Mouse (Mus musculus) kidney, postnatal 4 days (tissue): ENCODE measurements around the gene Crygn.

Source experiments
- DNase-seq, 2 experiments: peaks; one replicate each; pipeline ENCODE4 v3.0.0; 2021; ENCODE audit warnings: mixed read lengths in 2 of 2

Crygn gene

GRCm38 (mm10) chr5:24743956-24744355 lies 13.9 kb downstream of the Crygn start:
- no peak for DNase-seq

GRCm38 (mm10) chr5:24741172-24741885 lies 16.5 kb downstream of the Crygn start:
- DNase-seq = peak; percentile 49 to 60

DNA sequence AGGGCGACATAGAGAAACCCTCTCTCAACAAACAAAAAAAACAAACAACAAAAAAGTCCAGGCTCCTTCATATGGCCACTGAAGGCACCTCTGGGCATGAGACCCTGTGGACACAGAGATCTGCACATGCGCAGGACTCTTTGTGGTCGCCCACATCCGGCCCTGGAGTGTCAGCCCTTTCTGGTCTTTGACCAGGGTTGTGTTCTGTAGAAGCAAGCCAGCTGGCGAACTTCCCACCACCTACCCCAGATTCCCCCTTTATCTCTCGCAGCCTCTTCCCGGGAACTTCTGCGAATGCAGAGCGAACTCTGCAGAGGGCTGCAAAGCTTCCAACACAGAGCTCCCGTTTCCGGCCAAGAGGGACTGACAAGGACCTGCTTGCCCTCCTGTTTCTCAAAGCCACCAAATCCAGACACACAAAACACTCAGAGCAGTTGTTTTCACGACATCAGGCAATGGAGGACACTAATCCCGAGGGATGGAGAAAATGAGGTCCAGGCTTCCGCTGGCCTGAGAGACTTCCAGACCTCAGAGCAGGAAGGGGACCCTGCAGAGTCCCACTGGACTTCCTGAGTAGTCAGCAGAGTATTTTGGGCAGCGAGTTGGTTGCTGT lies 18.6 kb downstream of the Crygn start:
- DNase-seq = peak; percentile 81 to 88

DNA sequence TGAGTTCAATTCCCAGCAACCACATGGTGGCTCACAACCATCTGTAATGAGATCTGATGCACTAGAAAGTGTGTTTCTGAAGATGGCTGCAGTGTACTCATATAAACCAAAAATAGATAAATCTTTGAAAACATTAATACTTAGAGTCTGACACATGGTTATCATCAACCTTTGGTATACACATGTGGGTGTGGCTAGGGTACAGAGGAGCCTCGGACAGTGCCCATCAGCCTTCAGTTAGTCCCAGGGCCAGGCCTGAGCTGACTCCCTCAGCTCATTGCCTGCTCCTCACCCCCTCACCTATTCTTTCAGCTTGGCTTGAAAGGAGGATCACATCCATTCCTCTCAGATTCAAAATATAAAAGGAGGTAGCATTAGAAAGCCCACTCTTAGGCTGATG lies 19.3 kb downstream of the Crygn start:
- DNase-seq = no peak

DNA sequence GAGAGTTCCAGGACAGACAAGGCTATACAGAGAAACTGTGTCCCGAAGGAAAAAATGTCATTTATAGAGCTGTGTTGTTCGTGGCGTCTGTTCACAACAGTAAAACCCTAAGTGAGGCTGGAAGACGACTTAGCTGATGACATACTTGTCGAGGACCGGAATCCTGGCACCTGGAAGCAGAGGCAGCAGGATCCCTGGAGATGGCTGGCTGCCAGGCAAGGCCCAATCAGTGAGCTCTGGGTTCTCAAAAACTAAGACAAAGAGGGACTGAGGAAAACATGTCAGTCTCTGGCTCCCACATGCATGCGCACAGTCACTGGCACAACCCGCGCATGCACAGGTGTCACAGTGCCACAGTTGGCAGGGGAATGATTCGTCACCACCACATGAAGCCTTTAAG lies 20.2 kb downstream of the Crygn start:
- no peak for DNase-seq

- peak; percentile 49 to 56 for DNase-seq
Measured at GRCm38 (mm10) chr5:24733771-24734426, 23.9 kb downstream of the Crygn start.

- peak; percentile 83 to 91 for DNase-seq
Measured at GRCm38 (mm10) chr5:24733134-24733533, 24.7 kb downstream of the Crygn start.

DNA sequence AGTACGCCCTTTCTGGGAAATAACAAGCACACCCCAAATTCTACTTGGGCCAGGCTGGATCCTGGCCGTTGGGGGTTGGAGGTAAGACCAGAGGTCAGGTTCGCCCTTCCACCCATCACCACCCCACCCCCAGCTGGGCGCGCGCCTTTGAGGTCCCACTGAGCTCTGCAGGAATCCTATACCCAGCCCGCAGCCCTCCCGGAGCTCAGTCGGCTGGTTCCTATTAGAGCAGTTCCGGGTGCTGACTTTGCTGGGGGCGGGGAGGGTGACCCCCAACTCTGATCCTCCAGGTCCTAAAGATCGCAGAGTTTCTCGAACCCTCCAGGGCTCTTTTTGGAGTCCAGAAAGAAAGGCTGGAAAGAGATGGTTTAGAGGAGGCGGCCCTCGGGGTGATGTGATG lies 26.8 kb downstream of the Crygn start:
- DNase-seq = peak; percentile 69 to 82

- DNase-seq = peak; percentile 81 to 83
Measured at GRCm38 (mm10) chr5:24730488-24730871, 27.3 kb downstream of the Crygn start, which contains the start of gene Wdr86. Gene Wdr86, minus strand, starts transcription at chr5:24730727.

GRCm38 (mm10) chr5:24729797-24730487 lies 27.9 kb downstream of the Crygn start:
- DNase-seq = peak; percentile 59 to 71

DNA sequence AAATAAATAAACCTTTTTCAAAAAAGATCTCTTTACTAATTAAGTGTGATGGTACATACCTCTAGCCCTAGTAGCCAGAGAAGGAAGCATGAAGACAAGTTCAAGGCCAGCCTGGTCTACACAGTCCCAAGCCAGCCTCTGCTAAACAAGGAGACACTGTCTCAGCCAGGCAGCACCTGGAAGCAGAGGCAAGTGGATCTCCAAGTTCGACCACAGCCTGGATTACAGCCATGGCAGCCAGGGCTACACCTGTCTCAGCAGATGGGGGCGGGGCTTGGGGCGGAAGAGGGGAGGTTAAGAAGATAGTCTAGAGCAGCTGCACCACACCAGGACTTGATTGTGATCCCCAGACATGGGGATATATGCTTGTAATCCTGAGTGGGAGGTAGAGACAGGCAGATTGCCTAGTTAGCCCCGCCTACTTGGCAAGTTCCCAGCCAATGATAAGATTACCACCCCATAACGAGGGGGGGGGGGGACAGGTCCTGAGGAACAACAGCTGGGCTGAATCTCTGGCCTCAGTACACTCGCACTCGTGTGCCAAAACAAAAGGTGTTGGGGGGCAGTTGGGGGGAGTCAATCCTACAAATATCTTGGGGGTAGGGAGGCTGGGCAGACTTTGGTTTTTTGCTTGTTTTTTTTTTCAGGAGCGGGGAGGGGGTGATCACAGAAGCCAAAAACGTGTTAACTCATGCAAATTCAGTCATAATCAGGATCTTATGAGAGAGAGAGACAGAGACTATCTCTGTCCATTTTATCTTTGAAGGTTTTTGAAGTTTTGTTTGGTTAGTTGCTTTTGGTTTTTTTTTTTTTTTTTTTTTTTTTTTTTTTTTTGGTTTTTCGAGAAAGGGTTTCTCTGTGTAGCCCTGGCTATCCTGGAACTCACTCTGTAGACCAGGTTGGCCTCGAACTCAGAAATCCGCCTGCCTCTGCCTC lies 30.6 kb downstream of the Crygn start:
- peak; percentile 85 to 89 for DNase-seq

- no peak for DNase-seq
Measured at GRCm38 (mm10) chr5:24725897-24726296, 31.9 kb downstream of the Crygn start.

DNA sequence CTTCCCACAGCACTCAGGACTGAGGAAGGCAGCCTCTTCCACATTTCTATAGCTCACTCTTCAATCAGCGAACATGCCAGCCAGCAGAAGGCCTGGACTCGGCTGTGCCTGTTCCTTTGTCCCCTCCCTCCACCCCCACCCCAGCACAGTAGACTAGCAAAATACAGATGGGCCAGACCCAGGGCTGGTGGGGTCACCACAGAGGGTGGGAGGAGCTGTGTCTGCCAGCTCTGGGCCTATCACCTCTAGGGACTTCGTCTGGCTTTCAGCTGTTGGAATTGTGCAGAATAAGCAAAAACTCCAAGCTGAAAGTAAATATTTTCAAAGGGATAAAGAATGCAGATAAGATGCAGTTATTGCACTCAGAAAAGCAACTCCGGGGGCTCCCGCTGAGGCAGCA lies 33.0 kb downstream of the Crygn start:
- DNase-seq = peak; percentile 51 to 69

GRCm38 (mm10) chr5:24724270-24724634 lies 33.6 kb downstream of the Crygn start:
- no peak for DNase-seq

GRCm38 (mm10) chr5:24723527-24724269 lies 34.1 kb downstream of the Crygn start:
- no peak for DNase-seq

DNA sequence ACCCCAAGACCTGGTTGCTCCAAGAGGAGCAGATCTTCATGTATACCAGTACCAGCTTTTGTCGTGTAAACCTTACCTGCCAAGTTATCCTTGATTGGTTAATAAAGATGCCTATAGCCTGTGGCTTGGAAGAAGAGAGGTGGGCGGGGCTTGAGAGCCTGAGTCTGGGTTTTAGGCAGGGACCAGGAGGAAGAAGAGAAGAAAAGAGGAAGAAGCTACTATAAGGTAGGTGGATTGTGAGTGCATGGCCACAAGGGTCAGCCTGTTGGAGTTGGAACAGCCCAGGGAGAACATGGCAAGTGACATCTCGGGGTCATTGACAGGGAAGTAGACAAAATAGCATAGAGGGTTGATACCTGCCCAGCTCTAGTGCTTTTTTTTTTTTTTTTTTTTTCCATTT lies 38.0 kb downstream of the Crygn start:
- DNase-seq = no peak

DNA sequence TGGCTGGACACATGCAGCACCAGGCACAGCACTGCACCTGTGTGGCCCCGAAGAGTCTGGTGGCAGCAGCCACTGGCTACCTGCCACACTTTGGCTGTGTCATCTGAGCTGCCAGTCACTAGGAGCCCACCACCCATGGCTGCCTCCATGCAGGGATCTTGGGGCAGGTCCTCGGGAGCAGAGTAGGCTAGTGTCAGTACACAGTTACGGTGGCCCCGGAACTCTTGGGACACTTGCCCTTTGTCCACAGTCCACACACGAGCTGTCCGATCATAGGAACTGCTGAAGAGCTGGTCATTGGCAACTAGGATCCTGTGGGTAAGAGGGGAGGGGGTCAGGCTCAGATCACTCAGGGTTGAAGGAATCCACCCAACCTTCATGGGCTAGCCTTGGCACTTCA lies 39.7 kb downstream of the Crygn start:
- no peak for DNase-seq

DNA sequence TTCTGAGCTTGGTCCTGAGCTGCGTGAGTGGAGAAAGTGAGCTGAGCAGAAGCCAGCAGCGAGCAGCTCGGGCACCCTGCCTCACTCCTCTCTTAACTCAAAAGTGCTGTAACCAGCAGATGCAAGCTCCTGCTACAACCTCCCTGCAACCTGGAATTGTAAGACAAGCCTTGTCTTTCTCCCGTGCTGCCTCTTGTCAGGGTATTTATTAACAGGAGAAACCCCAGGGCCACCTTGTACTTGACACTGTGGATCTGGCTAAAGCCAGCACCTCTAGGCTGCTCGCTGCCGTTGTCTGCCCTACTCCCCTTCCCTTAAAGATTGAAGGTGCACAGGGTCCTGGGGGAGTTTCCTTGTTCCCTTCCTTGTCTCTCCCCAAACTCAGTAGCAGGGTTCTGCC lies 43.8 kb downstream of the Crygn start:
- DNase-seq = peak in 1 of 2 experiments; percentile 43

DNA sequence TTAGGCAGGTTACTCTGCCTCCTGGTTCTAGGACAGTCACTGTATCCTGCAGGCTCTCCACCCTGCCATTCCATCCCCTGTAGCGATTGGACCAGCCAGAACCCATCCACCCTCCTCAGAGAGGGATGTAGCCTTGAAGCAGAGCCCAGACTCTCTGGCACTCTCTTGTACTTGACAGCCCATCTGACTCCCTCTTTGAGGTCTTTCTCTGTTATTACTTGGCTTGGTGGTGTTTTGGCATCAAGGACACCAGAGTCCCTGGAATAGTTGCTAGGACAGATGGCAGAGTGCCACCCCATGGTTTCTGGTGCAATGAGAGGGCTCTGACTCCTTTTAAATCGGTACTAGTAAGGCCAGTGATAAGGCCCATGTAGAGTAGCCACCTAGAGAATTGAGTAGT lies 44.6 kb downstream of the Crygn start:
- DNase-seq = no peak

DNA sequence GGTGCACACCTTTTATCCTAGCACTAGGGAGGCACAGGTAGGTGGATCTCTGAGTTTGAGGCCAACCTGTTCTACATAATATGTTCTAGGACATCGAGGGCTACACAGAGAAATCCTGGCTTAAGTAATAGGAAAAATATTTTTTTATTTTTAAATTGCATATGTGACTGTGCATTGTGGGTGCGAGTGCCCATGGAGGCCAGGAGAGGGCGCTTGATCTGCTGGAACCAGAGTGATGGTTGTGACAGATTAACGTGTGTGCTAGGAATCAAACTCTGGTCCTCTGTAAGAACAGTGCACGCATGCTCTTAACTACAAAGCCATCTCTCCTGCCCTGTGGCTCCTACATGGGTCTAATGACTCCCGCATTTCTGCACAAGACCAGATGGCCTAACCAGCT lies 46.2 kb downstream of the Crygn start:
- no peak for DNase-seq

DNA sequence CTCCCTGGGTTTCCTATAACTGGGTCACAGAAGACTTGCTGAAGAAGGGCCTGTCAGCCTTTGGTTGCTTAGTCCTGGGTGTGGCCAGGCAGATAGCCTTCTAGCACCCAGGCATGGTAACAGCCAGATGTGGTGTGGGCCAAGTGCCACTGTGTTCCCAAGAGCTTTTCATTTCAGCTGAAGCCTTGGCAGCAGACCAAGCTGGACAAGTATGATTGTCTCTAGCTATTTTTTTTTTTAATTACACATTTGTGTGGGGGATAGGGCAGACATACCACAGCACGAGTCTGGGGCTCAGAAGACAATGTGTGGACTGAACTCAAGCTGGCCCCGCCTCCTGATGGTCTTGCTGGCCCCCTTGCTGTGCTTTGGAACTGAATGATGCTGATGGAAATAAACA lies 47.8 kb downstream of the Crygn start:
- DNase-seq = peak in 1 of 2 experiments; percentile 69

- DNase-seq = no peak
Measured at GRCm38 (mm10) chr5:24704615-24705014, 53.2 kb downstream of the Crygn start.
